Mouse (Mus musculus): ENCODE results near the gene Ccdc167. TPM values are rescaled to one million over a fixed set of nuclear protein-coding genes. Genes with fewer than 3 reads are reported as not detected.
A peak's percentile ranks its signal among the peaks of the same experiment; 100 is the strongest.
"Not testable (repeated sequence)": the region's sequence is repeated elsewhere in the genome, so short reads cannot be mapped to it uniquely, and the experiment has no call there.

The Ccdc167 gene
- polyA plus RNA-seq, 1 experiment from 2014 or later, result 13.5 TPM

GRCm38 (mm10) chr17:29724610-29725009 is 7.8 kb upstream of the Ccdc167 start:
- no peak; the same call in 1 of the 2 replicates for ATAC-seq (ENCODE audit: low FRiP score)
- Histone ChIP-seq H3K9me3 (ENCODE audit: control insufficient read depth, low read length) (no peaks in the 10 kb centered on the region), H3K9ac (no peak overlapping the region), H3K4me3 (replicated peaks; ENCODE audit: low read length) (no peak overlapping the region), H3K27me3 (ENCODE audit: control insufficient read depth, insufficient read depth, low read length) (no peaks in the 10 kb centered on the region), H3K27ac (no peak overlapping the region), H3K4me2 (replicated peaks) (no peak overlapping the region), H3K36me3 (replicated peaks; ENCODE audit: control insufficient read depth, insufficient read depth) (no peaks in the 10 kb centered on the region), H3K4me1 (replicated peaks; ENCODE audit: control insufficient read depth, insufficient read depth, low read length) (no peaks in the 10 kb centered on the region)
- peak; percentile 46 for DNase-seq (ENCODE audit: low spot score)
- 58% methylated on average over 6 of the region's 6 CpGs for WGBS

GRCm38 (mm10) chr17:29720755-29721365 is 4.0 kb upstream of the Ccdc167 start:
- no peaks in the 10 kb centered on the region for H3K36me3 ChIP-seq (replicated peaks; ENCODE audit: control insufficient read depth, insufficient read depth)
- no peak overlapping the region for H3K4me2 ChIP-seq (replicated peaks)
- H3K4me3 ChIP-seq (replicated peaks; ENCODE audit: low read length), result no peak overlapping the region
- no peaks in the 10 kb centered on the region for H3K27me3 ChIP-seq (ENCODE audit: control insufficient read depth, insufficient read depth, low read length)
- 73% methylated on average over 11 of the region's 11 CpGs for whole genome bisulfite sequencing
- H3K9me3 ChIP-seq (ENCODE audit: control insufficient read depth, low read length), result no peaks in the 10 kb centered on the region
- peaks cover 10% of the 10 kb centered on the region for H3K4me1 ChIP-seq (replicated peaks; ENCODE audit: control insufficient read depth, insufficient read depth, low read length)
- no peak for ATAC-seq (ENCODE audit: low FRiP score)
- H3K9ac ChIP-seq, result no peak overlapping the region
- DNase-seq (ENCODE audit: low spot score), result no peak
- no peak overlapping the region for H3K27ac ChIP-seq

- no peak overlapping the region for H3K27ac ChIP-seq
- WGBS, result 72% methylated on average over 13 of the region's 13 CpGs
- no peaks in the 10 kb centered on the region for H3K27me3 ChIP-seq (ENCODE audit: control insufficient read depth, insufficient read depth, low read length)
- no peak overlapping the region for H3K4me2 ChIP-seq (replicated peaks)
- H3K4me3 ChIP-seq (replicated peaks; ENCODE audit: low read length), result no peak overlapping the region
- peaks cover 14% of the 10 kb centered on the region for H3K4me1 ChIP-seq (replicated peaks; ENCODE audit: control insufficient read depth, insufficient read depth, low read length)
- no peak overlapping the region for H3K9ac ChIP-seq
- ATAC-seq (ENCODE audit: low FRiP score) (no peak), DNase-seq (ENCODE audit: low spot score) (no peak)
- H3K9me3 ChIP-seq (ENCODE audit: control insufficient read depth, low read length), result no peaks in the 10 kb centered on the region
- H3K36me3 ChIP-seq (replicated peaks; ENCODE audit: control insufficient read depth, insufficient read depth), result no peaks in the 10 kb centered on the region
Measured at GRCm38 (mm10) chr17:29719628-29720575, 3.1 kb upstream of the Ccdc167 start.

GRCm38 (mm10) chr17:29718660-29719059 is 1.8 kb upstream of the Ccdc167 start:
- no peaks in the 10 kb centered on the region for H3K9me3 ChIP-seq (ENCODE audit: control insufficient read depth, low read length)
- H3K4me2 ChIP-seq (replicated peaks), result no peak overlapping the region
- ATAC-seq (ENCODE audit: low FRiP score) (no peak), DNase-seq (ENCODE audit: low spot score) (no peak)
- no peak overlapping the region for H3K9ac ChIP-seq
- H3K36me3 ChIP-seq (replicated peaks; ENCODE audit: control insufficient read depth, insufficient read depth), result no peaks in the 10 kb centered on the region
- WGBS, result 84% methylated on average over 8 of the region's 8 CpGs
- no peak overlapping the region for H3K27ac ChIP-seq
- H3K27me3 ChIP-seq (ENCODE audit: control insufficient read depth, insufficient read depth, low read length), result no peaks in the 10 kb centered on the region
- peaks cover 14% of the 10 kb centered on the region for H3K4me1 ChIP-seq (replicated peaks; ENCODE audit: control insufficient read depth, insufficient read depth, low read length)
- H3K4me3 ChIP-seq (replicated peaks; ENCODE audit: low read length), result no peak overlapping the region

- not testable (repeated sequence) for DNase-seq (ENCODE audit: low spot score); H3K4me2 ChIP-seq (replicated peaks); H3K36me3 ChIP-seq (replicated peaks; ENCODE audit: control insufficient read depth, insufficient read depth); ATAC-seq (ENCODE audit: low FRiP score); H3K9me3 ChIP-seq (ENCODE audit: control insufficient read depth, low read length); H3K9ac ChIP-seq; H3K27me3 ChIP-seq (ENCODE audit: control insufficient read depth, insufficient read depth, low read length); H3K4me3 ChIP-seq (replicated peaks; ENCODE audit: low read length); H3K27ac ChIP-seq
- H3K4me1 ChIP-seq (replicated peaks; ENCODE audit: control insufficient read depth, insufficient read depth, low read length), result peaks cover 53% of the 10 kb centered on the region
- 93% methylated on average over 4 of the region's 4 CpGs for WGBS
Measured at GRCm38 (mm10) chr17:29713734-29714133, 3.1 kb downstream of the Ccdc167 start.

GRCm38 (mm10) chr17:29712565-29712964 is 4.3 kb downstream of the Ccdc167 start:
- WGBS, result 53% methylated on average over 7 of the region's 7 CpGs
- H3K4me2 ChIP-seq (replicated peaks), result no peak overlapping the region
- H3K36me3 ChIP-seq (replicated peaks; ENCODE audit: control insufficient read depth, insufficient read depth), result no peaks in the 10 kb centered on the region
- no peak for ATAC-seq (ENCODE audit: low FRiP score)
- DNase-seq (ENCODE audit: low spot score), result peak; percentile 44
- no peak overlapping the region for H3K27ac ChIP-seq
- no peaks in the 10 kb centered on the region for H3K27me3 ChIP-seq (ENCODE audit: control insufficient read depth, insufficient read depth, low read length)
- no peak overlapping the region for H3K9ac ChIP-seq
- H3K4me1 ChIP-seq (replicated peaks; ENCODE audit: control insufficient read depth, insufficient read depth, low read length), result peaks cover 53% of the 10 kb centered on the region
- H3K4me3 ChIP-seq (replicated peaks; ENCODE audit: low read length), result no peak overlapping the region
- no peaks in the 10 kb centered on the region for H3K9me3 ChIP-seq (ENCODE audit: control insufficient read depth, low read length)

- ATAC-seq (ENCODE audit: low FRiP score) (no peak), DNase-seq (ENCODE audit: low spot score) (no peak)
- H3K36me3 ChIP-seq (replicated peaks; ENCODE audit: control insufficient read depth, insufficient read depth), result no peaks in the 10 kb centered on the region
- H3K27ac ChIP-seq, result peak overlapping the region; percentile 74; the same call in 1 of the 2 replicates
- no peaks in the 10 kb centered on the region for H3K9me3 ChIP-seq (ENCODE audit: control insufficient read depth, low read length)
- WGBS, result 69% methylated on average over 8 of the region's 8 CpGs
- no peaks in the 10 kb centered on the region for H3K27me3 ChIP-seq (ENCODE audit: control insufficient read depth, insufficient read depth, low read length)
- H3K9ac ChIP-seq, result 0 out of 2 replicates have a peak overlapping the region, but pooled peaks have one; percentile 9
- H3K4me2 ChIP-seq (replicated peaks), result no peak overlapping the region; the same call in 1 of the 2 replicates
- H3K4me3 ChIP-seq (replicated peaks; ENCODE audit: low read length), result no peak overlapping the region
- peaks cover 51% of the 10 kb centered on the region for H3K4me1 ChIP-seq (replicated peaks; ENCODE audit: control insufficient read depth, insufficient read depth, low read length)
Measured at GRCm38 (mm10) chr17:29711745-29712431, 5.0 kb downstream of the Ccdc167 start.

- H3K9me3 ChIP-seq (ENCODE audit: control insufficient read depth, low read length), result no peaks in the 10 kb centered on the region
- H3K4me3 ChIP-seq (replicated peaks; ENCODE audit: low read length), result no peak overlapping the region
- H3K27ac ChIP-seq, result peak overlapping the region; percentile 74
- peak; percentile 77 for DNase-seq (ENCODE audit: low spot score)
- WGBS, result 56% methylated on average over 19 of the region's 19 CpGs
- no peaks in the 10 kb centered on the region for H3K27me3 ChIP-seq (ENCODE audit: control insufficient read depth, insufficient read depth, low read length)
- H3K36me3 ChIP-seq (replicated peaks; ENCODE audit: control insufficient read depth, insufficient read depth), result no peaks in the 10 kb centered on the region
- peak overlapping the region; percentile 3; the same call in 1 of the 2 replicates for H3K4me2 ChIP-seq (replicated peaks)
- H3K9ac ChIP-seq, result 0 out of 2 replicates have a peak overlapping the region, but pooled peaks have one; percentile 9
- H3K4me1 ChIP-seq (replicated peaks; ENCODE audit: control insufficient read depth, insufficient read depth, low read length), result peaks cover 47% of the 10 kb centered on the region
- ATAC-seq (ENCODE audit: low FRiP score), result no peak
Measured at GRCm38 (mm10) chr17:29711076-29711744, 5.6 kb downstream of the Ccdc167 start.
